Mouse (Mus musculus): ENCODE data around the gene Sema5a.

GRCm38 (mm10) chr15:32356805-32357204 is 112.2 kb downstream of the Sema5a start:
- TF ChIP-seq EP300 (IDR thresholded peaks at IDR 0.05) (peak; percentile 77; the same call in 1 of the 2 replicates), CTCF (IDR thresholded peaks at IDR 0.05) (no peak)
